Mouse (Mus musculus) left cerebral cortex, postnatal 25 days (tissue): ENCODE measurements around the gene Arl3. TPM values are rescaled to one million over a fixed set of nuclear protein-coding genes. Genes with fewer than 3 reads are reported as not detected.

Source experiments
- DNase-seq, 2 experiments: peaks; one replicate each; pipeline ENCODE4 v3.0.0; 2022; ENCODE audit warnings: low spot score in 2 of 2, mixed read lengths in 1 of 2
- intact Hi-C: fragments of 180-260 bp; cut with DNase I; formaldehyde crosslinking; loops from one replicate; pipeline ENCODE4 v1.15.1; 2025
- total RNA-seq, 2 experiments: library from RNA; stranded (reverse); gene quantifications; 2 replicates each; pipeline ENCODE4 v1.2.3; 2021

The Arl3 gene
- total RNA-seq, 2 experiments from 2014 or later = 113 to 120 TPM

DNA sequence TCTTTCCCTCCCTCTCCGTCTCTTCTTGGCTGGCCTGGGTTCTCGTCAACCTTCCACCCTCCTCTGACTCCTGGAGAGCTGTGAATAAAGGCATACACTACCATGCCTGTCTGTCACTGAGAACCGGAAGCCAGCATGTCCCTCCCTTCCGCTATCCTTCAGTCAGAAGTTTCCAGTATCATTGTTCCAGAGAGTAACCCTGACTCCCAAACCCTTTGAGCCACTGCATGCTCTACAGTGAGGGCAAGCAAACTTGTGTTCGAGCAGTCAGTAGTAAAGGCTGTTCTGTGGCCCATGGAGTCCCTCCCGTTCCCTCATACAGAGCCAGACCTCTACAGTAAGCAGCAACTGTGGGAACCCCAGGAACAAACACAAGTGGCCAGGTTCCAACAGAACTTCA lies 25.4 kb downstream of the Arl3 start:
- intact Hi-C loops = no loop called here
- DNase-seq = no peak

GRCm38 (mm10) chr19:46542750-46543149 lies 30.2 kb downstream of the Arl3 start:
- no peak for DNase-seq
- intact Hi-C loops = no loop called here

DNA sequence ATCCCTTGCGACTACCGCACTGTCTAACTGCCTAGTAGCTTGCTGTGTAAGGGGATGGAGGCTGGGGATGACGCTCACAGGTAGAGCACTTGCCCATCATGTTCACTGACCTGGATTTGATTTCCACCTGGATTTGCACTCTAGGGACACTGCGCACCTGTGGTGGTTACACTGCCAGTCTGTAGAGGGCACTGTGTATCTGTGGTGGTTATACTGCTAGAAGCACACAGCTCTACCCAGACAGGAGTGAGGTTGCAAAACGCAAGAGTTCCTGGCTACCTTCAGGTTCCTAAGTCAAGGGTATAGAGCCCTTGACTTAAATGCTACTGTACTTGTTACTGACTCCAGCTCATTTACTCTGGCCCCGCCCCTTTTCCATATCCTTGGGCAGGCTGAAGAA lies 34.8 kb downstream of the Arl3 start:
- DNase-seq = no peak
- intact Hi-C loops = no loop called here

- no peak for DNase-seq
- intact Hi-C loops = no loop called here
These were observed 35.6 kb downstream of the Arl3 start for GRCm38 (mm10) chr19:46537357-46537756.

GRCm38 (mm10) chr19:46534542-46535098 lies 38.4 kb downstream of the Arl3 start:
- DNase-seq = no peak
- intact Hi-C loops = no loop called here

DNA sequence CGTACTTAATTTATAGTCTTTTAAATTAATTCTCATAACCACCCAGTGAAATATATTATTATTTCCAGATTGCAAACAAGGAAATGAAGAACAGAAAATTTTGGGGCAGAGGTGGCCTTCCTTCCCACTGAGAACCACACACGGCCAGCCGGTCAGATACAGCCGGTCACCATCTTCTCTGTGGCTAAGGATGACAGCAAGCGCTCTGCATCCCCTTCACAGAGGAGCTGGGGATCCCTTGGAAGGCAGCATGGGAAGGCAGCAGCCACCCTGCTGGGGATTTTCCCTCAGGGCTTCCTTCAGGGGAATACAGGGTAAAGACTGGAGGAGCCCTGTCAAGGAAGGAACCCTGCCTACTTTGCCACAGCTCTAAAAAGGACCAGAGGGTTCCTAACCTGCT lies 39.5 kb downstream of the Arl3 start:
- DNase-seq = no peak
- intact Hi-C loops = no loop called here

DNA sequence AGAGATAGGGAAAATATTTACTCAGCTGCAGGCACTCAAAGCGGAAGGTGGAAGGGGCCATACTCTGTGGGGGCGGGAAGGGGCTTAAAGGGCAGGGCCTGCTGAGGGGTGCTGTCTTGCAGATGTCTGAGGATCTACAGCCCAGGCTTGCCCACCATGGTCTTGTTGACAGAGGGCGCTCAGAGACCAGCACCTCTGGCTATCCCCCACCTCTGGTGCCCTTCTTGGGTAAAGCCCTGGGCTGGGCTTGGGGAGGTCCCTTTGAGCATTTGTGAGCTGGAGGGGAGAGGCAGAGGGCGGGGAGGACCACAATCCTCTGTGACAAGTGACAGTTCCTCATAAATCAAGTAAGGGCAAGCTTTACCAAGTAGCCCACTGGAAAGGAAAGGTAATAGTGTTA lies 39.9 kb downstream of the Arl3 start:
- DNase-seq = no peak
- intact Hi-C loops = no loop called here

DNA sequence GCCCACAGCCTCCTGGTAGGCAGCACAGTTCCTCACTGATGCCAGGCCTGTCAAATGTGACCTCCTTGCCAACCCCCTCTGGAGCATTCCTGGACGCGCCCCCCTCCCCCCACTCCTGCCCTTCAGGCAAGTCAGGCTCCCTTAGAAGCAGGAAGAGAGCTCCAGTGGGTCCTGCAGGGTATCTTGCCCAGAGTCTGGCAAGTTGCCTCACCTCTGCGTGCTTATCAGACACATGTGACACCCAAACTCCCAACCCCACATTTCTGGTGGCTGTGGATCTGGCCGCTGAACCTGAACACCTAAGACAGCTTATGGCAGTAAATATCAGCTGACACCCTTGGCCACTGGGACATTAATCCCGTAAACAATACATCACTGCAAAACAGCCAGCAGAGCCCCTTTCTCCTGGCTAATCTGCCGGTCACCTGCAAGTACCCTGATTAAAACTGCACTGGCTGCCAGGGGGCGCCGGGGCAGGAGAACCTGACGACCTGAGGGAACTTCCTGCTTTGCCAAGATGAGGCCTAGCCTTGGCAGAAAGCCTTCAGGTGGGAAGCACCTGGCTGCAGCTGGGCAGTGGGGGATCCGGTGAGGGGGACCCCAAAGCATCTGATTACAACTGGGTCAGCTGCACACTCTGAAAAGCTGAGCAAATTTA lies 40.8 kb downstream of the Arl3 start:
- no peak for DNase-seq

GRCm38 (mm10) chr19:46531071-46532030 lies 41.6 kb downstream of the Arl3 start:
- DNase-seq = peak in 1 of 2 experiments; percentile 63
- intact Hi-C loops = no loop called here

More for the DNA sequence above, 40.8 kb downstream of the Arl3 start:
- intact Hi-C loops = no loop called here

GRCm38 (mm10) chr19:46530449-46530990 lies 42.5 kb downstream of the Arl3 start:
- intact Hi-C loops = no loop called here

DNA sequence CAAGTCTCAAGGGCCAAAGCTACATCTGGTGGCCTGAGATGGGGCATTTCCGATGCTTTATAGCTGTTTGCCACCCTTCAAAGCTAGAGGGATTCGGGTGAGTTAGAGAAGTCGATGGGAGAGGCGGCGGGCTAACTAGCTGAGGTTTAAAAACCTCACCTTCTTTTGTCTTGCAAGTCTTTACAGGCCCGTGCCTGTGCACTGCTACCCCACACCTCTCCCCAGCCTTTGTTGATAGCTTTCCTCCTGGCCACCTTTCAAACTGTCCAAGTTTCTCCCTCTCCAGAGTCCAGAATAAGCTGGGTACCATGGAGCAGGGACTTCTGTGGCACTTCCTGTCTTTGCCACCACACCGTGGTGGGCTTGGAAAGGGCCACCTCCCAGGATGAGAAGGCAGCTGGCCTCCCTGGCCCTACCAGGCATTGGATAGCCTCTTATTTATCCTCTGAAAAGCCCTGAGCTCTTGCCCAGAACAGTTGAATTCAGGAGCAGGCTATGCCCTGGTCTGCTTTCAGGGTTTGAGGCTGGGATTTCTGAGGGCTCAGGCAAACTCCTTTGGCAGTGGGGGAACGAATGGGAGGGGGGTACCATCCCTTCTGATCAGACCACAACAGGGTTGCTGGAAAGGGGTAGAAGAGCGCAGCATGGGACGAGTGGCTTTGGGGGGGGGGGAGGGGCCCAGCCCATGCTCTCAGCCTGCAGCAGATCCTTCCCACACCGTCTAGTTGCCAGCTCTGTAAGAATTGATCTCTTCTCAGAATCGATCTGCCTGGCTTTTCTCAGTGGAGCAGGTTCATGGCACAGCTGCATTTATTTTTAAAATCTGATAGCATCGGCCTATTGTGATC lies 43.2 kb downstream of the Arl3 start:
- intact Hi-C loops = no loop called here
- no peak for DNase-seq

More at GRCm38 (mm10) chr19:46530449-46530990, 42.5 kb downstream of the Arl3 start:
- no peak for DNase-seq

- DNase-seq = peak in 1 of 2 experiments; percentile 62
These were observed 44.3 kb downstream of the Arl3 start for GRCm38 (mm10) chr19:46528529-46529213.

DNA sequence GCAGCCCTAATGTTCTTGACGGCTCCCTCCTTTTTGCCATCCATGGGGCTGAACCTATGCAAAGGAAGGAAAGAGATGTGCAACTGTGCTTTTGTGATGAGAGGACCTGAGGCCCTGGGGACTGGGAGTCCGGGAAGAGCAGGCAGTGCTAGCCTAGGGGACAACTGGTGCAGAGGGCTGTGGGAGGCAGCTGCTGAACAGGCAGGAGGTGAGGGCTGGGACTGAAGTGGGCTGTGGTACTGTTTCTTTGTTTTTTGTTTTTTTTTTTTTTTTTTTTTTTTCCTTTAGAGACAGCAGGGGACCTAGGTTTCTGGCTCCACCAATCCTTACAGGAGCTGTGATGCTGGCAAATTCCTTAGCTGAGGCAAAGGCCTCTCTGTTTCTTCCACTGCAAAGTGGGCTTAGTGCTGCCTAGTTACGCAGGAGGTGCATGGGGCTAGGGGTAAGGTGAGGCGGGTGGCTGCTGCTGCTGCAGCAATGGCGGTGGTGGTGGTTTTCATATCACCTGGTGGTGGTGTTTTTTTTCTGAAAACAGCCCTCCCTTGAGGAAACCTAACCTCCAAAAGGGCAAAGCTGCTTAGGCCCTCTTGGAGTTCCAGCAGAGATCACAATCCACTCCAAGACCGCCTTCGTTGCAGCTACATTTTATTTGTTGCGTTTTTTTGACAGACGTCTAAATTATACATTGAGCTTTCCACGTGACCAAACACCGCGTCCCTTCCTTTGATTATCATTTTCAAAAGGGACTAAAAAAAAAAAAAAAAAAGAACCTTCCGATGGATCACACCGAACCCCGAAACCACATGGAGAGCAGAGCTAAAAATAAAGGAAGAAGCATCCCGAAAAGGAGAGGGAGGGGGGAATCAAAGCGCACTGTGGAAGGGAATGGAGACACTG lies 45.1 kb downstream of the Arl3 start:
- DNase-seq = no peak
- intact Hi-C loops = no loop called here

More at GRCm38 (mm10) chr19:46528529-46529213, 44.3 kb downstream of the Arl3 start:
- intact Hi-C loops = no loop called here

GRCm38 (mm10) chr19:46525691-46526631 lies 47.0 kb downstream of the Arl3 start:
- intact Hi-C loops = no loop called here
- no peak for DNase-seq

DNA sequence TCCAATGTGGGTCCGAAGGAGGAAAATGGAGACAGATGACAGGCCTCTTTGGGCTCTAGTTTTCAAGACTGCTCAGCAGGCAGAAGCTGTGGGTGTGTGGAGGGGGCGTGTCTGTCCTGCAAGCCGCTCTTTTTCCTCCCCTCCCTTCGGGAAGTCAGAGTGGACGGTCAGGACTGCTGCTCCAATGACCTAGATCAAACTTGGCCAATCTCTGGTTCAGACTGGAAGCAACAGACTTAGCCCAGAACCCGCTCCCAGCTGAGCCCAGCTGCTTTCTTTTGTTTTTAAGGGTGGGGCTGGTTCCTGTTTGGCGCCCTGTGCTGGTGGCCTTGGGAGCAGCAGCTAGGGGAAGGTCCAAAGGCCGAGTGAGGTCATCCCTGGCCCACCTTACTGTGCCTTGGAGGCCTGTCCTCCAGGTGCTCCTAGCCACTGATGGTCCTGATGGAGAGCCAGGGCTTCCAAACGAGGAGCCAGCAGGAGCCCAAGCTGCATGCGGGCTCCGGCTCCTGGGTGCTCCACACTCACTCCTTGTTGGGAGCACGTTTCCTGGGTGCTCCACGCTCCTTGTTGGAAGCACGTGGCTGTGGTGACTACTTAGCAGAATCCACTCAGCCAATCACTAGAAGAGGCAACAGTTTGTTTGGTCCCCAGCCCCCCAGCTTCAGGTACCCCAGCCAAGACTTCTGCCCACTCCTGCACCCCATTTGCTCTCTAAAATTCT lies 48.2 kb downstream of the Arl3 start:
- intact Hi-C loops = no loop called here

GRCm38 (mm10) chr19:46524152-46524544 lies 48.9 kb downstream of the Arl3 start:
- intact Hi-C loops = no loop called here
- DNase-seq = no peak

More for the DNA sequence above, 48.2 kb downstream of the Arl3 start:
- peak in 1 of 2 experiments; percentile 52 for DNase-seq
